Mouse (Mus musculus) lung, adult 2 months (tissue): ENCODE results near the gene Olfr596.
"Not testable (repeated sequence)": the region's sequence is repeated elsewhere in the genome, so short reads cannot be mapped to it uniquely, and the experiment has no call there.

Source experiments
- CTCF ChIP-seq: fragments of 200-500 bp; IDR thresholded peaks from 2 replicates; pipeline ENCODE4 v1.5.1; 2011; ENCODE audit warnings: mild to moderate bottlenecking, low read length, control low read depth; ENCODE audit not compliant: insufficient read depth
- POLR2A ChIP-seq: fragments of 200-500 bp; IDR thresholded peaks from 2 replicates; pipeline ENCODE4 v1.6.1; 2011; ENCODE audit warnings: low read depth, mild to moderate bottlenecking, control low read depth, low read length, borderline replicate concordance; ENCODE audit errors: extremely low read depth

- not testable (repeated sequence) for TF ChIP-seq CTCF, POLR2A
Observed at GRCm38 (mm10) chr7:103316015-103316414, 10.6 kb downstream of the Olfr596 start, which contains the start of gene Olfr597.
